Mouse (Mus musculus): Measurements from ENCODE around the gene Pygm. TPM values are rescaled to one million over a fixed set of nuclear protein-coding genes. Genes with fewer than 3 reads are reported as not detected.

Pygm gene
- polyA plus RNA-seq, 1 experiment from 2014 or later, result 1.8 TPM

GRCm38 (mm10) chr19:6396237-6396636 lies 12.0 kb downstream of the Pygm start:
- H3K36me3 ChIP-seq (ENCODE audit: control insufficient read depth, insufficient read depth, low read length), result no peaks in the 10 kb centered on the region
- peaks cover 8% of the 10 kb centered on the region for H3K4me1 ChIP-seq (ENCODE audit: control insufficient read depth, insufficient read depth, low read length)
- H3K27ac ChIP-seq (replicated peaks; ENCODE audit: low read depth, low read length), result no peak overlapping the region
- no peak for DNase-seq (ENCODE audit: low spot score)
- H3K4me2 ChIP-seq (ENCODE audit: low read depth, severe bottlenecking), result no peak overlapping the region
- H3K9me3 ChIP-seq (ENCODE audit: control insufficient read depth, low read length), result no peaks in the 10 kb centered on the region
- no peak for ATAC-seq (ENCODE audit: insufficient number of reproducible peaks, low FRiP score, low TSS enrichment, low read depth)
- peaks cover 35% of the 10 kb centered on the region for H3K27me3 ChIP-seq (ENCODE audit: control insufficient read depth, insufficient read depth, low read length)
- 84% methylated on average over 5 of the region's 5 CpGs for WGBS
- no peak overlapping the region for H3K4me3 ChIP-seq (ENCODE audit: low read depth, low read length)
- H3K9ac ChIP-seq (ENCODE audit: low read length), result no peak overlapping the region

- H3K27ac ChIP-seq (replicated peaks; ENCODE audit: low read depth, low read length), result no peak overlapping the region
- no peaks in the 10 kb centered on the region for H3K36me3 ChIP-seq (ENCODE audit: control insufficient read depth, insufficient read depth, low read length)
- H3K27me3 ChIP-seq (ENCODE audit: control insufficient read depth, insufficient read depth, low read length), result peaks cover 48% of the 10 kb centered on the region
- peaks cover 17% of the 10 kb centered on the region for H3K4me1 ChIP-seq (ENCODE audit: control insufficient read depth, insufficient read depth, low read length)
- H3K4me2 ChIP-seq (ENCODE audit: low read depth, severe bottlenecking), result no peak overlapping the region
- H3K4me3 ChIP-seq (ENCODE audit: low read depth, low read length), result no peak overlapping the region
- DNase-seq (ENCODE audit: low spot score), result no peak
- no peak for ATAC-seq (ENCODE audit: insufficient number of reproducible peaks, low FRiP score, low TSS enrichment, low read depth)
- no peak overlapping the region for H3K9ac ChIP-seq (ENCODE audit: low read length)
- no peaks in the 10 kb centered on the region for H3K9me3 ChIP-seq (ENCODE audit: control insufficient read depth, low read length)
- WGBS, result 82% methylated on average over 22 of the region's 22 CpGs
Measured at GRCm38 (mm10) chr19:6397582-6398249, 13.5 kb downstream of the Pygm start.

- ATAC-seq (ENCODE audit: insufficient number of reproducible peaks, low FRiP score, low TSS enrichment, low read depth), result 0 out of 2 replicates have a peak, but pooled peaks have one; percentile 29
- H3K4me3 ChIP-seq (ENCODE audit: low read depth, low read length), result peak overlapping the region; percentile 51
- H3K27ac ChIP-seq (replicated peaks; ENCODE audit: low read depth, low read length), result no peak overlapping the region
- no peaks in the 10 kb centered on the region for H3K9me3 ChIP-seq (ENCODE audit: control insufficient read depth, low read length)
- DNase-seq (ENCODE audit: low spot score), result peak; percentile 63
- peaks cover 17% of the 10 kb centered on the region for H3K4me1 ChIP-seq (ENCODE audit: control insufficient read depth, insufficient read depth, low read length)
- peaks cover 49% of the 10 kb centered on the region for H3K27me3 ChIP-seq (ENCODE audit: control insufficient read depth, insufficient read depth, low read length)
- peak overlapping the region; percentile 99 for H3K4me2 ChIP-seq (ENCODE audit: low read depth, severe bottlenecking)
- 2% methylated on average over 38 of the region's 39 CpGs for WGBS
- no peaks in the 10 kb centered on the region for H3K36me3 ChIP-seq (ENCODE audit: control insufficient read depth, insufficient read depth, low read length)
- H3K9ac ChIP-seq (ENCODE audit: low read length), result no peak overlapping the region
Measured at GRCm38 (mm10) chr19:6398447-6399284, 14.5 kb downstream of the Pygm start.

GRCm38 (mm10) chr19:6399285-6400095 lies 15.3 kb downstream of the Pygm start, which contains the start of gene Rasgrp2:
Gene Rasgrp2, plus strand, starts transcription at chr19:6399340.
- H3K36me3 ChIP-seq (ENCODE audit: control insufficient read depth, insufficient read depth, low read length), result no peaks in the 10 kb centered on the region
- peak; percentile 49 for DNase-seq (ENCODE audit: low spot score)
- no peaks in the 10 kb centered on the region for H3K9me3 ChIP-seq (ENCODE audit: control insufficient read depth, low read length)
- H3K27ac ChIP-seq (replicated peaks; ENCODE audit: low read depth, low read length), result no peak within 1 kb of the TSS
- under 1% methylated on average over 75 of the region's 87 CpGs for WGBS
- H3K4me3 ChIP-seq (ENCODE audit: low read depth, low read length), result peak within 1 kb of the TSS; percentile 51
- H3K4me2 ChIP-seq (ENCODE audit: low read depth, severe bottlenecking), result peak within 1 kb of the TSS; percentile 99
- H3K9ac ChIP-seq (ENCODE audit: low read length), result peak within 1 kb of the TSS; percentile 48
- H3K4me1 ChIP-seq (ENCODE audit: control insufficient read depth, insufficient read depth, low read length), result peaks cover 17% of the 10 kb centered on the region
- H3K27me3 ChIP-seq (ENCODE audit: control insufficient read depth, insufficient read depth, low read length), result peaks cover 49% of the 10 kb centered on the region
- peak; percentile 7; the same call in 1 of the 2 replicates for ATAC-seq (ENCODE audit: insufficient number of reproducible peaks, low FRiP score, low TSS enrichment, low read depth)

GRCm38 (mm10) chr19:6400096-6401086 lies 16.2 kb downstream of the Pygm start:
- ATAC-seq (ENCODE audit: insufficient number of reproducible peaks, low FRiP score, low TSS enrichment, low read depth) (no peak), DNase-seq (ENCODE audit: low spot score) (no peak)
- H3K4me1 ChIP-seq (ENCODE audit: control insufficient read depth, insufficient read depth, low read length), result peaks cover 17% of the 10 kb centered on the region
- H3K27ac ChIP-seq (replicated peaks; ENCODE audit: low read depth, low read length), result no peak overlapping the region
- H3K4me2 ChIP-seq (ENCODE audit: low read depth, severe bottlenecking), result peak overlapping the region; percentile 99
- no peaks in the 10 kb centered on the region for H3K36me3 ChIP-seq (ENCODE audit: control insufficient read depth, insufficient read depth, low read length)
- H3K9ac ChIP-seq (ENCODE audit: low read length), result peak overlapping the region; percentile 48; the same call in 1 of the 2 replicates
- peak overlapping the region; percentile 51 for H3K4me3 ChIP-seq (ENCODE audit: low read depth, low read length)
- no peaks in the 10 kb centered on the region for H3K9me3 ChIP-seq (ENCODE audit: control insufficient read depth, low read length)
- peaks cover 49% of the 10 kb centered on the region for H3K27me3 ChIP-seq (ENCODE audit: control insufficient read depth, insufficient read depth, low read length)
- WGBS, result 4% methylated on average over 29 of the region's 29 CpGs

GRCm38 (mm10) chr19:6401131-6401815 lies 17.1 kb downstream of the Pygm start:
- peak overlapping the region; percentile 30; the same call in 1 of the 2 replicates for H3K9ac ChIP-seq (ENCODE audit: low read length)
- ATAC-seq (ENCODE audit: insufficient number of reproducible peaks, low FRiP score, low TSS enrichment, low read depth), result peak; percentile 52; the same call in 1 of the 2 replicates
- H3K4me3 ChIP-seq (ENCODE audit: low read depth, low read length), result peak overlapping the region; percentile 19; the same call in 1 of the 2 replicates
- peaks cover 49% of the 10 kb centered on the region for H3K27me3 ChIP-seq (ENCODE audit: control insufficient read depth, insufficient read depth, low read length)
- no peaks in the 10 kb centered on the region for H3K9me3 ChIP-seq (ENCODE audit: control insufficient read depth, low read length)
- no peaks in the 10 kb centered on the region for H3K36me3 ChIP-seq (ENCODE audit: control insufficient read depth, insufficient read depth, low read length)
- no peak overlapping the region for H3K27ac ChIP-seq (replicated peaks; ENCODE audit: low read depth, low read length)
- DNase-seq (ENCODE audit: low spot score), result peak; percentile 82
- H3K4me2 ChIP-seq (ENCODE audit: low read depth, severe bottlenecking), result peak overlapping the region; percentile 49
- WGBS, result under 1% methylated on average over 31 of the region's 32 CpGs
- H3K4me1 ChIP-seq (ENCODE audit: control insufficient read depth, insufficient read depth, low read length), result peaks cover 17% of the 10 kb centered on the region

GRCm38 (mm10) chr19:6401951-6402350 lies 17.8 kb downstream of the Pygm start:
- H3K4me1 ChIP-seq (ENCODE audit: control insufficient read depth, insufficient read depth, low read length), result peaks cover 17% of the 10 kb centered on the region
- WGBS, result 5% methylated on average over 9 of the region's 9 CpGs
- H3K9me3 ChIP-seq (ENCODE audit: control insufficient read depth, low read length), result no peaks in the 10 kb centered on the region

More at GRCm38 (mm10) chr19:6401951-6402350, 17.8 kb downstream of the Pygm start:
- no peak for ATAC-seq (ENCODE audit: insufficient number of reproducible peaks, low FRiP score, low TSS enrichment, low read depth)
- H3K9ac ChIP-seq (ENCODE audit: low read length), result no peak overlapping the region
- peak overlapping the region; percentile 19; the same call in 1 of the 2 replicates for H3K4me3 ChIP-seq (ENCODE audit: low read depth, low read length)
- no peak for DNase-seq (ENCODE audit: low spot score)
- H3K27ac ChIP-seq (replicated peaks; ENCODE audit: low read depth, low read length), result no peak overlapping the region
- H3K36me3 ChIP-seq (ENCODE audit: control insufficient read depth, insufficient read depth, low read length), result no peaks in the 10 kb centered on the region
- peaks cover 49% of the 10 kb centered on the region for H3K27me3 ChIP-seq (ENCODE audit: control insufficient read depth, insufficient read depth, low read length)
- peak overlapping the region; percentile 49 for H3K4me2 ChIP-seq (ENCODE audit: low read depth, severe bottlenecking)

All from limb, embryonic 11.5 days (tissue).